Mouse (Mus musculus) CD4-positive, CD25-positive, alpha-beta regulatory T cell (primary cell): ENCODE results near the gene Irgm1. TPM values are rescaled to one million over a fixed set of nuclear protein-coding genes. Genes with fewer than 3 reads are reported as not detected.

ENCODE experiments used
- polyA plus RNA-seq: library from polyadenylated mRNA; unstranded; fragments of 100-300 nt; shearing (Covaris generic); gene quantifications from one replicate; pipeline ENCODE4 v1.2.1, GENCODE M21; 2017

Irgm1 gene
- polyA plus RNA-seq = 128 TPM

GRCm38 (mm10) chr11:48871201-48871772, at the start of gene Irgm1:
Irgm1 (minus strand) TSS chr11:48871683.

GRCm38 (mm10) chr11:48902021-48902420, 30.5 kb upstream of the Irgm1 start, which contains the start of gene Gm5431:
Gm5431 (minus strand) TSS chr11:48902214.

DNA sequence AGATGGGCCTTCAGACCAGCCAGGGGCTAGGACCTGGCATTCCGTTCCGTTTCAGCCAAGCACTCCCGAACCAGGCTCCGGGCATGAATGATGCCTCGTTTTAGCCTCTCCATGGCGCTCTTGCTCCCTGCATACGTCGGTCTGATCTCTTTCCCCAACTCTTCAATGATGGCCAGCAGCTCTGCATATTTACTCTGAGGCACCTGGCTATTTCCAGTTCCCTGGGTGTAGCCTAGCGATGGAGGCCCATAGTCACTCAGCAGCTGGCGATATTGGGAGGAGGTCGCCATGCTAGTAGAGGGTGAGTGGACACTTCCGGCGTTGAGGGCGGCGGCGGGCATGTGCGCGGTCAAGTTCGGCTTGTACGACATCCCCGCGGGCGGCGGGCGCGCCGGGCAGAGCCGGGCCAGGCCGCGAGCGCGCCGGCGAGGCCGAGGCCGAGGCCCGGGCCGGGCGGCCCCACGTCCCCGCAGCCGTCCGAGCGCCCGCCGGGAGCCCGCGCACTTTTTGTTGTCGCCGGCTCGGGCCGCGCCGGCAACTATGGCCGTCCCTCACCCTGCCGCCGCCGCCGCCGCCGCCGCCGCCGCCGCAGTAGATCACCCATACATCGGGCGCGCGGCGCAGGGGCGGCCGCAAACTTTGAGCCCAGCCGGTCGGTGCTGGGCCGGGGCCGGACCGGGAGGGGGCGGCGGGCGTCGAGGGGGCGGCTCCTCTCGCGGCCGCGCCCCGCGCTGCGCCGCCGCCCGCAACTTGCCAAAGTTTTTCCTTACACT, 45.3 kb downstream of the Irgm1 start, which contains the start of the genes Trim7 and Gm12184:
Trim7 (plus strand) TSS at position 162 of the 773 bp plus-strand sequence.
Gm12184 (minus strand) TSS at position 677 of the 773 bp plus-strand sequence.

DNA sequence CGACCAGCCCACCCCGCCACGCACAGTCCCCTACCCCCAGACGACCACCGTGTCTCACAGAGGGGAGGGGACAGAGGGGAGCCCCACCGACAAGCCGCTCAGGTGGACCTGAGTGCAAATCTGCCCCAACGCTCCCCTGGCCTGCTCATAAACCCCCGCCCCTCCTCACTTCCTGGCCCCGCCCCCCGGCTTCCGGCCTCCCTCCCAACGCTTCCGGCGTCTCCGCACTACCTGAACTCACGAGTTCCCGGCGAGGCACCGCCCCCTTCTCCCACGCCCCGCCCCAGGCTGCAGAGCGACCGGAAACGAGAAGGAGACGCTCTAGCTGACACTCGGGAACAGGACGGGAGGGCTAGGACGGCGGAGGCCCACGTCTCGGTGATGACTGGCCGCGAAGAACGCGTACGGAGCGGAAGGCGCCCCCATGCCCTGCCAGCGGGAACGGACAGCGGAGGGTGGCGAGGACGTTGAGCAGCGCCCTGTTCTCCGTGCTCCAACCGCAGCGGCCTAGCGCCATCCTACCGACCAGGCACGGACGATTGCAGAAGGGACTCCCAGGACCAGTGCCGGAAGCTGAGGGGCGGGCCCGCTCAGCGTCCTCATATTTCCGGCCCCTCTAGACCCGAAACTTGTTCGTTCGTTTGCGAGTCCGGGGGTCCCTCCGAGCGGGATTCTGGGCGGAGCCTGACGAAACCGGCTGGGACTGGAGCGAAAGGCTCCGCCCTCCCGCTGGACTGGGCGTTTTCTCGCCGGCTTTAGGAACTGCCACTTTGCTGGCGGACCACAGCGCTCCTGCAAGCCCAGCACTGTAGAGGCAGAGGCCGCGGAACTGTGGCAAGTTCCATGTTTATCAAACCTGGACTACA, 54.5 kb downstream of the Irgm1 start, which contains the start of gene Trim41:
Trim41 (minus strand) TSS at position 554 of the 866 bp plus-strand sequence.

Other genes with a start within 250 kb of the Irgm1 start
- 572 TPM for gene Rack1, start 71.4 kb downstream of the Irgm1 start, polyA plus RNA-seq
- 1.3 TPM for gene Trim41, start 54.3 kb downstream of the Irgm1 start, polyA plus RNA-seq
- gene Trim7, start 45.5 kb downstream of the Irgm1 start, polyA plus RNA-seq = 1.2 TPM
- gene Gm12184, start 45.0 kb downstream of the Irgm1 start, polyA plus RNA-seq = 6.0 TPM
- gene Gm5431, start 30.5 kb upstream of the Irgm1 start, polyA plus RNA-seq = 1.3 TPM
- gene Psme2b, start 74.5 kb upstream of the Irgm1 start, polyA plus RNA-seq = 224 TPM
- gene Olfr56, start 107.2 kb upstream of the Irgm1 start, polyA plus RNA-seq = 1.0 TPM
- 215 TPM for gene 9930111J21Rik1, start 107.7 kb upstream of the Irgm1 start, polyA plus RNA-seq
- 5.1 TPM for gene Gm12185, start 120.5 kb upstream of the Irgm1 start, polyA plus RNA-seq
- gene Tgtp1, start 122.5 kb upstream of the Irgm1 start, polyA plus RNA-seq = 197 TPM
- 116 TPM for gene 9930111J21Rik2, start 179.6 kb upstream of the Irgm1 start, polyA plus RNA-seq
- 249 TPM for gene Tgtp2, start 192.5 kb upstream of the Irgm1 start, polyA plus RNA-seq
- gene Ifi47, start 204.9 kb upstream of the Irgm1 start, polyA plus RNA-seq = 436 TPM
- not detected for gene Olfr1396, start 243.2 kb upstream of the Irgm1 start, polyA plus RNA-seq